ENCODE assay signal across 7 mouse cellular contexts in the genomic region with DNA sequence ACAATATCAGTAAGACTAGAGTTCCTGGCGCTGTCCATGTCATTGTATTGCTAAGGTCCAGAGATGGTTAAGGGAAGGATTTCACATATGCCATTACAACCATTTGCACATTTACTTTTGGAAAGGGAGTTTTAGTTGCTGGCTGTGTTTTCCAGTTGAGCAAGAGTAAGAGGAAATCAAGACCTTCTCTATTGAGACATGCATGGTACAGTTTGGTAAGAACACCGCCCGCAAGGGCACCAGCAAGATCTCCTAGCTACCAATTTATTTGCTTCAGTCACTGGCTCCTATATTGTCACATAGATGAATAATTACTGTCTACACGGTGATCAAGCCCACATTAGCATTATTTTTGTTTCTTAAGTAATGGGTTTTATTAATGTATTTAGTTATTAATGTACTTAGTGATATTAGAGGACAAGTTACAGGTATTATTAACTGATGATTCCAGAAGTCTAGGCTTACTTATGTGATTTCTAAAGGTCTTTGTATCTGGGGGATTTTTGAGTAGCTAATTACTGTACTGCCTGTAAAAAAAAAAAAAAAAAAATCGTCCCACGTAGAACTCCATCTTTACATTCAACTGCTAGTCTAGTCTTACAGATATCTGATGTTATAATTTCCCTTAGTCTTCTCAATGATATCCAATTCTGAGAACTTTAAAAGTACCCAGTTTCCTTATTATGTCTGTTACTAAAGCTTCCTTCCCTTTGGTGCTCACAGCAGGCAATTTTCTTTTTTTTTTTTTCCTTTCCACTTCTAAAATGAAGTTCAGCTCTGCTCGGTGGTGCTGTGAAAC. TPM values are rescaled to one million over a fixed set of nuclear protein-coding genes. Genes with fewer than 3 reads are reported as not detected.
A peak's percentile ranks its signal among the peaks of the same experiment; 100 is the strongest.
DNase-seq lines count a peak whose midpoint lies in the region; ATAC-seq and TF ChIP-seq lines count a peak whose summit lies in the region.

No protein-coding gene starts in this region.

- H3K4me3 ChIP-seq in spleen, adult 2 months (ENCODE audit: extremely low read depth, insufficient read depth, insufficient read length), result peak overlapping the region; percentile 99
- H3K4me3 ChIP-seq in forebrain, embryonic 11.5 days (ENCODE audit: low read depth, low read length), result peak overlapping the region; percentile 69
- peak overlapping the region; percentile 75 for H3K4me3 ChIP-seq in liver, embryonic 11.5 days (ENCODE audit: low read depth, low read length)

- TF ChIP-seq CTCF in spleen, adult 2 months (IDR thresholded peaks at IDR 0.05; ENCODE audit: extremely low read depth, insufficient read depth, insufficient read length, insufficient replicate concordance), result no peak

- no peak for ATAC-seq in forebrain, embryonic 11.5 days (replicated peaks; ENCODE audit: low FRiP score)
- ATAC-seq in liver, embryonic 11.5 days (replicated peaks; ENCODE audit: low FRiP score), result no peak

- 33% methylated on average over 7 of the region's 7 CpGs for WGBS in spleen, adult 2 months
- 45% methylated on average over 7 of the region's 7 CpGs for WGBS in forebrain, embryonic 11.5 days
- WGBS in liver, embryonic 11.5 days, result 33% methylated on average over 7 of the region's 7 CpGs

- peak overlapping the region; percentile 69 for H3K9ac ChIP-seq in forebrain, embryonic 11.5 days (ENCODE audit: low read length)
- peak overlapping the region; percentile 85 for H3K9ac ChIP-seq in liver, embryonic 11.5 days (ENCODE audit: low read depth, low read length)

- H3K27me3 ChIP-seq in spleen, adult 2 months (ENCODE audit: control insufficient read depth, insufficient read depth, low read length), result 0 out of 2 replicates have a peak, but pooled peaks cover 2% of the 10 kb centered on the region
- H3K27me3 ChIP-seq in forebrain, embryonic 11.5 days (ENCODE audit: control insufficient read depth, insufficient read depth, low read length), result peaks cover 9% of the 10 kb centered on the region; the same call in 1 of the 2 replicates
- no peaks in the 10 kb centered on the region for H3K27me3 ChIP-seq in liver, embryonic 11.5 days (replicated peaks; ENCODE audit: control insufficient read depth, insufficient read depth, low read length)
- no peaks in the 10 kb centered on the region for H3K27me3 ChIP-seq in splenic B cell, adult 2 months (ENCODE audit: control insufficient read depth, insufficient read depth, low read length, poor library complexity, severe bottlenecking)

- H3K27ac ChIP-seq in spleen, adult 2 months (ENCODE audit: insufficient read depth, low read length), result peak overlapping the region; percentile 85
- no peak overlapping the region for H3K27ac ChIP-seq in forebrain, embryonic 11.5 days (ENCODE audit: low read depth, low read length)
- H3K27ac ChIP-seq in liver, embryonic 11.5 days (ENCODE audit: low read depth, low read length), result peak overlapping the region; percentile 86

- no peak for DNase-seq in spleen, adult 2 months (ENCODE audit: low read depth in 1 of 2, low spot score in 2 of 2)
- no peak for DNase-seq in spleen, postnatal 36 days (ENCODE audit: low spot score in 2 of 2)
- no peak for DNase-seq in forebrain, embryonic 11.5 days (ENCODE audit: low spot score)
- no peak for DNase-seq in liver, embryonic 11.5 days (ENCODE audit: low spot score)
- DNase-seq in splenic B cell, adult 2 months (ENCODE audit: low read depth, low spot score), result peak; percentile 5
- no peak for DNase-seq in right cerebral cortex, postnatal 4 days
- DNase-seq in embryo, embryonic 11 days, result no peak

- H3K9me3 ChIP-seq in forebrain, embryonic 11.5 days (ENCODE audit: control insufficient read depth, low read length), result no peaks in the 10 kb centered on the region
- no peaks in the 10 kb centered on the region for H3K9me3 ChIP-seq in liver, embryonic 11.5 days (ENCODE audit: control insufficient read depth, low read length)

- H3K36me3 ChIP-seq in spleen, adult 2 months (ENCODE audit: control insufficient read depth, insufficient read depth, low read length), result no peaks in the 10 kb centered on the region
- no peaks in the 10 kb centered on the region for H3K36me3 ChIP-seq in forebrain, embryonic 11.5 days (ENCODE audit: control insufficient read depth, insufficient read depth, low read length)
- H3K36me3 ChIP-seq in liver, embryonic 11.5 days (ENCODE audit: control insufficient read depth, insufficient read depth, low read length), result no peaks in the 10 kb centered on the region
- H3K36me3 ChIP-seq in splenic B cell, adult 2 months (ENCODE audit: control insufficient read depth, insufficient read depth, low read length, poor library complexity, severe bottlenecking), result no peaks in the 10 kb centered on the region

- peaks cover 2% of the 10 kb centered on the region for H3K4me1 ChIP-seq in spleen, adult 2 months (ENCODE audit: control insufficient read depth, insufficient read depth, insufficient read length)
- no peaks in the 10 kb centered on the region for H3K4me1 ChIP-seq in forebrain, embryonic 11.5 days (replicated peaks; ENCODE audit: control insufficient read depth, insufficient read depth, low read length)
- H3K4me1 ChIP-seq in liver, embryonic 11.5 days (replicated peaks; ENCODE audit: control insufficient read depth, insufficient read depth, low read length), result peaks cover 26% of the 10 kb centered on the region

- H3K4me2 ChIP-seq in forebrain, embryonic 11.5 days (ENCODE audit: low read depth, low read length, severe bottlenecking), result peak overlapping the region; percentile 63
- peak overlapping the region; percentile 74 for H3K4me2 ChIP-seq in liver, embryonic 11.5 days

- no peak for TF ChIP-seq POLR2A in spleen, adult 2 months (IDR thresholded peaks at IDR 0.05; ENCODE audit: low read depth, low read length)

RNA-seq across cellular contexts. Expression of gene Fam241a, which starts 0.9 kb away (rescaled TPM):
- 4.3 and 6.0 TPM in 2 replicates for polyA plus RNA-seq in spleen, adult 2 months (2012; rRNA removed)
- 4.6 and 5.5 TPM in 2 replicates for polyA plus RNA-seq in forebrain, embryonic 11.5 days (2014; fragmentation: Nextera tagmentation; extraction: Ambion mirVana)
- 42.2 and 44.2 TPM in 2 replicates for polyA plus RNA-seq in liver, embryonic 11.5 days (2014; fragmentation: Nextera tagmentation; extraction: Ambion mirVana)

RNA-seq across cellular contexts. Expression of gene Ap1ar, which starts 57.9 kb away (rescaled TPM):
- polyA plus RNA-seq in spleen, adult 2 months (2012; rRNA removed), result 14.8 and 15.6 TPM in 2 replicates
- 82.8 and 86.8 TPM in 2 replicates for polyA plus RNA-seq in forebrain, embryonic 11.5 days (2014; fragmentation: Nextera tagmentation; extraction: Ambion mirVana)
- polyA plus RNA-seq in liver, embryonic 11.5 days (2014; fragmentation: Nextera tagmentation; extraction: Ambion mirVana), result 55.7 and 55.8 TPM in 2 replicates
